In the genomic region with DNA sequence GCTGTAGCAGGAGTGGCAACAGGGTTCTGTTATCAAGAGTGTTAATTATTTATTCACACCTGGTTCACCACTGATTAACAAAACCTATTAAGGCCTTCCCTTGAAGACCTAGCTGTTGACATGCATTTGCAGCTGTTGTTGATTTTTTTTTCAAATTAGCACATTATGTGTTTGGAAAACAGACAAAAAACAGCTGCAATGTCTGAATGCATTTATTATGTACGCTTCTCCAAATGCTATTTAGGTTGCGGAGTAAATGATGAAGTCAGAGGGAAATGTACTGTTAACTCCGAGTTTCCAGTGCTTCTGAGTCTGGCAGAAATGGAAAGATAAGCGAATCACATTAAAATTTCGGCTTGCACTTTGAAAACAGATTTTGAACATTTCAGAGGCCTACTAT, we compare ENCODE assay signal across 21 mouse cellular contexts.
A peak's percentile ranks its signal among the peaks of the same experiment; 100 is the strongest.
DNase-seq lines count a peak whose midpoint lies in the region; ATAC-seq and TF ChIP-seq lines count a peak whose summit lies in the region.
"Had no signal": no experiment of that assay in that cellular context is flagged by ENCODE, and none has a peak within 500 bp of the region (broad histone marks: within the 10 kb centered on the region; RNA-seq: fewer than 3 reads in every experiment).

No protein-coding gene starts in this region.

- DNase-seq in embryonic facial prominence, embryonic 14.5 days (ENCODE audit: low spot score), result peak; percentile 5
- DNase-seq in embryonic facial prominence, embryonic 10.5 days (ENCODE audit: low spot score), result no peak
- peak; percentile 3 for DNase-seq in hindbrain, postnatal 0 days (ENCODE audit: low spot score)
- DNase-seq in hindbrain, embryonic 11.5 days (ENCODE audit: low spot score), result no peak
- DNase-seq in right cerebral cortex, adult 18-20 months, result no peak
- DNase-seq: adrenal gland, adult 8-10 months; adrenal gland, postnatal 14 days; adrenal gland, postnatal 36 days; B cell, adult 2 months; cerebellum, adult 11-12 months; cerebellum, adult 2 months; cerebellum, adult 9-10 months; cerebellum, postnatal 25 days had no signal

- WGBS in embryonic facial prominence, embryonic 14.5 days, result 66% methylated on average over 5 of the region's 5 CpGs
- 83% methylated on average over 5 of the region's 5 CpGs for WGBS in embryonic facial prominence, embryonic 10.5 days
- whole genome bisulfite sequencing in forebrain, embryonic 16.5 days, result 49% methylated on average over 5 of the region's 5 CpGs
- 65% methylated on average over 5 of the region's 5 CpGs for WGBS in forebrain, embryonic 13.5 days
- WGBS in hindbrain, postnatal 0 days, result 65% methylated on average over 5 of the region's 5 CpGs
- 80% methylated on average over 5 of the region's 5 CpGs for WGBS in hindbrain, embryonic 11.5 days

- no peak overlapping the region for H3K4me3 ChIP-seq in embryonic facial prominence, embryonic 14.5 days (ENCODE audit: low read depth, low read length)
- H3K4me3 ChIP-seq in embryonic facial prominence, embryonic 10.5 days, result no peak overlapping the region
- H3K4me3 ChIP-seq in forebrain, embryonic 16.5 days (replicated peaks; ENCODE audit: low read length), result no peak overlapping the region
- H3K4me3 ChIP-seq in forebrain, embryonic 13.5 days, result no peak overlapping the region
- no peak overlapping the region for H3K4me3 ChIP-seq in hindbrain, postnatal 0 days (ENCODE audit: low read length)
- H3K4me3 ChIP-seq in hindbrain, embryonic 11.5 days (ENCODE audit: low read depth, low read length), result no peak overlapping the region
- H3K4me3 ChIP-seq: embryonic facial prominence, embryonic 13.5 days had no signal

- H3K36me3 ChIP-seq in embryonic facial prominence, embryonic 14.5 days (ENCODE audit: control insufficient read depth, insufficient read depth, low read length), result no peaks in the 10 kb centered on the region
- H3K36me3 ChIP-seq in embryonic facial prominence, embryonic 10.5 days (replicated peaks), result no peaks in the 10 kb centered on the region
- H3K36me3 ChIP-seq in forebrain, embryonic 16.5 days (ENCODE audit: control insufficient read depth, insufficient read depth), result no peaks in the 10 kb centered on the region
- no peaks in the 10 kb centered on the region for H3K36me3 ChIP-seq in forebrain, embryonic 13.5 days (ENCODE audit: poor library complexity, severe bottlenecking)
- H3K36me3 ChIP-seq in hindbrain, postnatal 0 days (ENCODE audit: insufficient read depth, low read length), result no peaks in the 10 kb centered on the region
- no peaks in the 10 kb centered on the region for H3K36me3 ChIP-seq in hindbrain, embryonic 11.5 days (ENCODE audit: control insufficient read depth, insufficient read depth, low read length)
- H3K36me3 ChIP-seq: embryonic facial prominence, embryonic 13.5 days; G1E had no signal

- no peak for ATAC-seq in embryonic facial prominence, embryonic 14.5 days (ENCODE audit: low read depth)
- ATAC-seq in forebrain, embryonic 16.5 days, result peak; percentile 54; the same call in 1 of the 2 replicates
- no peak for ATAC-seq in forebrain, embryonic 13.5 days
- no peak for ATAC-seq in hindbrain, postnatal 0 days
- no peak for ATAC-seq in hindbrain, embryonic 11.5 days (ENCODE audit: low FRiP score)
- ATAC-seq: activated CD4-positive, CD25-positive, alpha-beta regulatory T cell, adult 4 months; CD4-positive, CD25-positive, alpha-beta regulatory T cell, adult 4 months; Patski had no signal

- H3K4me2 ChIP-seq in embryonic facial prominence, embryonic 14.5 days (ENCODE audit: low read depth, low read length), result no peak overlapping the region
- H3K4me2 ChIP-seq in forebrain, embryonic 16.5 days (ENCODE audit: low read length), result no peak overlapping the region
- no peak overlapping the region for H3K4me2 ChIP-seq in forebrain, embryonic 13.5 days
- no peak overlapping the region for H3K4me2 ChIP-seq in hindbrain, postnatal 0 days (ENCODE audit: low read depth, low read length)
- H3K4me2 ChIP-seq in hindbrain, embryonic 11.5 days (replicated peaks; ENCODE audit: low read depth, low read length), result no peak overlapping the region
- H3K4me2 ChIP-seq: embryonic facial prominence, embryonic 13.5 days had no signal

- no peaks in the 10 kb centered on the region for H3K27me3 ChIP-seq in embryonic facial prominence, embryonic 14.5 days (replicated peaks; ENCODE audit: control insufficient read depth, insufficient read depth, low read length)
- H3K27me3 ChIP-seq in embryonic facial prominence, embryonic 10.5 days (replicated peaks; ENCODE audit: low read depth, poor library complexity, severe bottlenecking), result no peaks in the 10 kb centered on the region
- H3K27me3 ChIP-seq in forebrain, embryonic 16.5 days (replicated peaks; ENCODE audit: control insufficient read depth, insufficient read depth, low read length), result no peaks in the 10 kb centered on the region
- H3K27me3 ChIP-seq in forebrain, embryonic 13.5 days, result no peaks in the 10 kb centered on the region
- H3K27me3 ChIP-seq in hindbrain, postnatal 0 days (ENCODE audit: insufficient read depth, low read length), result no peaks in the 10 kb centered on the region
- no peaks in the 10 kb centered on the region for H3K27me3 ChIP-seq in hindbrain, embryonic 11.5 days (ENCODE audit: control insufficient read depth, insufficient read depth, low read length)
- H3K27me3 ChIP-seq: CH12.LX; embryonic facial prominence, embryonic 13.5 days had no signal

- no peaks in the 10 kb centered on the region for H3K4me1 ChIP-seq in embryonic facial prominence, embryonic 14.5 days (ENCODE audit: control insufficient read depth, insufficient read depth, low read length)
- H3K4me1 ChIP-seq in embryonic facial prominence, embryonic 10.5 days, result no peaks in the 10 kb centered on the region
- H3K4me1 ChIP-seq in forebrain, embryonic 16.5 days (replicated peaks; ENCODE audit: control insufficient read depth, insufficient read depth, low read length), result no peaks in the 10 kb centered on the region
- H3K4me1 ChIP-seq in forebrain, embryonic 13.5 days, result no peaks in the 10 kb centered on the region
- no peaks in the 10 kb centered on the region for H3K4me1 ChIP-seq in hindbrain, postnatal 0 days (ENCODE audit: insufficient read depth, low read length)
- H3K4me1 ChIP-seq in hindbrain, embryonic 11.5 days (replicated peaks; ENCODE audit: control insufficient read depth, insufficient read depth, low read length), result no peaks in the 10 kb centered on the region
- H3K4me1 ChIP-seq: embryonic facial prominence, embryonic 13.5 days had no signal

- no peaks in the 10 kb centered on the region for H3K9me3 ChIP-seq in embryonic facial prominence, embryonic 14.5 days (ENCODE audit: control insufficient read depth, low read length)
- no peaks in the 10 kb centered on the region for H3K9me3 ChIP-seq in embryonic facial prominence, embryonic 10.5 days
- no peaks in the 10 kb centered on the region for H3K9me3 ChIP-seq in forebrain, embryonic 16.5 days (ENCODE audit: control insufficient read depth, low read length)
- H3K9me3 ChIP-seq in forebrain, embryonic 13.5 days (replicated peaks), result no peaks in the 10 kb centered on the region
- H3K9me3 ChIP-seq in hindbrain, postnatal 0 days (ENCODE audit: low read length), result no peaks in the 10 kb centered on the region
- H3K9me3 ChIP-seq in hindbrain, embryonic 11.5 days (ENCODE audit: control insufficient read depth, low read length), result no peaks in the 10 kb centered on the region
- H3K9me3 ChIP-seq: embryonic facial prominence, embryonic 13.5 days; G1E had no signal

- no peak overlapping the region for H3K9ac ChIP-seq in embryonic facial prominence, embryonic 14.5 days (ENCODE audit: low read depth, low read length)
- H3K9ac ChIP-seq in forebrain, embryonic 16.5 days (replicated peaks; ENCODE audit: low read depth, low read length), result no peak overlapping the region
- H3K9ac ChIP-seq in forebrain, embryonic 13.5 days, result no peak overlapping the region
- H3K9ac ChIP-seq in hindbrain, postnatal 0 days (replicated peaks; ENCODE audit: low read length), result no peak overlapping the region
- H3K9ac ChIP-seq in hindbrain, embryonic 11.5 days (ENCODE audit: low read depth, low read length), result no peak overlapping the region
- H3K9ac ChIP-seq: embryonic facial prominence, embryonic 13.5 days had no signal

- no peak overlapping the region for H3K27ac ChIP-seq in embryonic facial prominence, embryonic 14.5 days (replicated peaks; ENCODE audit: low read depth, low read length)
- no peak overlapping the region for H3K27ac ChIP-seq in embryonic facial prominence, embryonic 10.5 days (replicated peaks)
- no peak overlapping the region for H3K27ac ChIP-seq in forebrain, embryonic 16.5 days (ENCODE audit: low read length)
- H3K27ac ChIP-seq in forebrain, embryonic 13.5 days, result no peak overlapping the region
- no peak overlapping the region for H3K27ac ChIP-seq in hindbrain, postnatal 0 days
- H3K27ac ChIP-seq in hindbrain, embryonic 11.5 days (ENCODE audit: low read depth, low read length), result no peak overlapping the region
- H3K27ac ChIP-seq: embryonic facial prominence, embryonic 13.5 days had no signal

- TF ChIP-seq CTCF in hindbrain, postnatal 0 days (IDR thresholded peaks at IDR 0.05; ENCODE audit: low read depth), result no peak

Comparison
In these comparisons a context has a peak if more than half of its experiments do, and no peak if none do; other contexts are left out.
1. DNase-seq: peak in embryonic facial prominence, embryonic 14.5 days (single experiment) and hindbrain, postnatal 0 days (single experiment); none in embryonic facial prominence, embryonic 10.5 days (single experiment), hindbrain, embryonic 11.5 days (single experiment) and right cerebral cortex, adult 18-20 months (single experiment).